Mouse (Mus musculus) retina, postnatal 7 days (tissue): ENCODE results near the gene Max.

ENCODE experiments used
- DNase-seq: peaks from one replicate; pipeline ENCODE4 v3.0.0-alpha.2; 2012; ENCODE audit warnings: low read depth, low spot score

The Max gene

GRCm38 (mm10) chr12:76961932-76962891 is at the start of gene Max:
Gene Max (minus strand): TSS chr12:76962201.
- DNase-seq, result peak; percentile 98

- no peak for DNase-seq
Measured at GRCm38 (mm10) chr12:77011092-77011720, 49.2 kb upstream of the Max start.

- DNase-seq, result no peak
Measured at GRCm38 (mm10) chr12:77009202-77010030, 47.4 kb upstream of the Max start.

GRCm38 (mm10) chr12:77004893-77005292 is 42.9 kb upstream of the Max start:
- DNase-seq, result no peak

- DNase-seq, result no peak
Measured at GRCm38 (mm10) chr12:77002551-77003228, 40.7 kb upstream of the Max start.

- DNase-seq, result no peak
Measured at GRCm38 (mm10) chr12:77001312-77001711, 39.3 kb upstream of the Max start.

GRCm38 (mm10) chr12:77000705-77001284 is 38.8 kb upstream of the Max start:
- peak; percentile 28 for DNase-seq

GRCm38 (mm10) chr12:77000096-77000704 is 38.2 kb upstream of the Max start:
- DNase-seq, result peak; percentile 74

- DNase-seq, result no peak
Measured at GRCm38 (mm10) chr12:76994766-76995165, 32.8 kb upstream of the Max start.

- no peak for DNase-seq
Measured at GRCm38 (mm10) chr12:76992891-76993529, 31.0 kb upstream of the Max start.

- no peak for DNase-seq
Measured at GRCm38 (mm10) chr12:76982818-76983471, 20.9 kb upstream of the Max start.

- no peak for DNase-seq
Measured at GRCm38 (mm10) chr12:76979530-76979929, 17.5 kb upstream of the Max start.

- DNase-seq, result no peak
Measured at GRCm38 (mm10) chr12:76972669-76973068, 10.7 kb upstream of the Max start.

- DNase-seq, result no peak
Measured at GRCm38 (mm10) chr12:76972241-76972640, 10.2 kb upstream of the Max start.

- no peak for DNase-seq
Measured at GRCm38 (mm10) chr12:76971642-76972221, 9.7 kb upstream of the Max start.

- no peak for DNase-seq
Measured at GRCm38 (mm10) chr12:76965876-76966275, 3.9 kb upstream of the Max start.

- no peak for DNase-seq
Measured at GRCm38 (mm10) chr12:76965089-76965488, 3.1 kb upstream of the Max start.

GRCm38 (mm10) chr12:76961052-76961931 is 709 bp downstream of the Max start:
- DNase-seq, result no peak
